Mouse (Mus musculus): ENCODE data around the gene Ttyh1.

DNA sequence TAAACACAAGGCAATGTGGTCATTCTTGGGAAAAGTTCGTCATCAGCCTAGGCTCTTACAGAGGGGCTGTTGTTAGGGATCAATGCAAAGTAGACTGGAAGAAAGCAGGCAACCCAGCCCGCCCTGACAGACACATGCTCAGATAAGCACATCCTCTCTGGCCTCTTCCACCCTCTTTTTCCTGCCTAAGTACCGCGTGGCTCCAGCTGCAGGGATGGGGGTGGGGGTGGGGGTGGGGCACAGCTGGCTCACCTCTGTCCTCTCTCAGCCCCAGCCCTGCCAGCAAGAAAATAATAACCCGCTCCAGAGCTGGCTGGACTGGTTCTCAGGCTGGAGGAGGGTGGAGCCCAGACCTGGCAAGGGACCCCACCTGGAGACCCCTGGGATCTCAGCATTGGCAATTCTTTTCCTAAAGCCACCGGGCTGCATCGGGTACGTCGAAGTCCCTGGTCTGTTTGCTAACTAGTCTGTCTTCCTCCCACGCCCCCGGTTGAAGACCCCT lies 44.4 kb downstream of the Ttyh1 start:
- TF ChIP-seq POLR2A (IDR thresholded peaks at IDR 0.05; ENCODE audit: control insufficient read depth in 1 of 2, insufficient read depth in 1 of 2, low read depth in 1 of 2, low read length in 2 of 2, poor library complexity in 1 of 2) (no peak), EP300 (IDR thresholded peaks at IDR 0.05; ENCODE audit: low read depth in 1 of 2, low read length in 2 of 2) (no peak), NELFE (IDR thresholded peaks at IDR 0.05; ENCODE audit: low read depth, low read length) (no peak), CHD1 (IDR thresholded peaks at IDR 0.05; ENCODE audit: low read depth, low read length) (no peak), MXI1 (IDR thresholded peaks at IDR 0.05; ENCODE audit: low read depth, low read length) (no peak)

All from MEL (cell line).